Mouse (Mus musculus): ENCODE results near the gene Tpte. TPM values are rescaled to one million over a fixed set of nuclear protein-coding genes. Genes with fewer than 3 reads are reported as not detected.

The Tpte gene
- polyA plus RNA-seq (2012; rRNA removed) = 0.03 TPM in 1 of 2 replicates, not detected in the other

- no peaks in the 10 kb centered on the region for H3K27me3 ChIP-seq (ENCODE audit: control insufficient read depth, insufficient read depth, low read length)
- no peak within 1 kb of the TSS for H3K27ac ChIP-seq (ENCODE audit: insufficient read depth, low read length)
- no peaks in the 10 kb centered on the region for H3K4me1 ChIP-seq (ENCODE audit: control insufficient read depth, insufficient read depth, low read length)
- no peak for DNase-seq
- 56% methylated on average over 2 of the region's 2 CpGs for WGBS
- H3K4me3 ChIP-seq (replicated peaks; ENCODE audit: insufficient read depth, low read depth, low read length) = no peak within 1 kb of the TSS
- TF ChIP-seq POLR2A (IDR thresholded peaks at IDR 0.05; ENCODE audit: borderline replicate concordance, insufficient read depth, low read length) (no peak), CTCF (IDR thresholded peaks at IDR 0.05; ENCODE audit: borderline replicate concordance, insufficient read depth, low read depth, low read length) (no peak)
Measured at GRCm38 (mm10) chr8:22282999-22283491, at the start of gene Tpte. Tpte (plus strand) TSS chr8:22283441.

GRCm38 (mm10) chr8:22242986-22243385 lies 40.3 kb upstream of the Tpte start:
- TF ChIP-seq CTCF (IDR thresholded peaks at IDR 0.05; ENCODE audit: borderline replicate concordance, insufficient read depth, low read depth, low read length) = no peak
- TF ChIP-seq POLR2A (IDR thresholded peaks at IDR 0.05; ENCODE audit: borderline replicate concordance, insufficient read depth, low read length) = no peak
- no peaks in the 10 kb centered on the region for H3K4me1 ChIP-seq (ENCODE audit: control insufficient read depth, insufficient read depth, low read length)
- DNase-seq = no peak
- no peaks in the 10 kb centered on the region for H3K27me3 ChIP-seq (ENCODE audit: control insufficient read depth, insufficient read depth, low read length)
- H3K4me3 ChIP-seq (replicated peaks; ENCODE audit: insufficient read depth, low read depth, low read length) = no peak overlapping the region
- H3K27ac ChIP-seq (ENCODE audit: insufficient read depth, low read length) = no peak overlapping the region
- 83% methylated on average over 9 of the region's 9 CpGs for WGBS

DNA sequence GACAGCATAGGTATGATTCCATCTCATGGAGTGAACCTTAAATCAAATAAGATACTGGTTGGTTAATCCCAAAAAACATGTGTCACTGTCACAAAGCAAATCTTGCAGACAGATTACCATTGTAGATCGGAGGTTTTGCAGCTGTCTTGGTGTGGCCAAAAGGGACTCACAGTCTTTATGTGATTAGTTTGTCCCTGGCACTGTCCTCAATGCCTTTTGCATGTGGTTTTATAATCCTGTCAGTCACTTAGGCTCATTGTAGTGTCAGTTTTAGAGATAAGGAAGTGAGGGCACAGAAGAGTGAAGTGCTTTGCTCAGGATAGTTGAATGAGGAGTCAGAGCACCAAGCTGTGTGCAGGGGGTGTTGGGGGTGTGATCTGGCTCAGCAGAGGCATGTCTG lies 37.6 kb upstream of the Tpte start:
- Histone ChIP-seq H3K4me3 (replicated peaks; ENCODE audit: insufficient read depth, low read depth, low read length) (no peak overlapping the region), H3K27ac (ENCODE audit: insufficient read depth, low read length) (no peak overlapping the region), H3K27me3 (ENCODE audit: control insufficient read depth, insufficient read depth, low read length) (no peaks in the 10 kb centered on the region), H3K4me1 (ENCODE audit: control insufficient read depth, insufficient read depth, low read length) (no peaks in the 10 kb centered on the region)
- TF ChIP-seq CTCF (IDR thresholded peaks at IDR 0.05; ENCODE audit: borderline replicate concordance, insufficient read depth, low read depth, low read length) = no peak
- no peak for TF ChIP-seq POLR2A (IDR thresholded peaks at IDR 0.05; ENCODE audit: borderline replicate concordance, insufficient read depth, low read length)
- DNase-seq = no peak
- WGBS = 68% methylated on average over 1 of the region's 1 CpGs

DNA sequence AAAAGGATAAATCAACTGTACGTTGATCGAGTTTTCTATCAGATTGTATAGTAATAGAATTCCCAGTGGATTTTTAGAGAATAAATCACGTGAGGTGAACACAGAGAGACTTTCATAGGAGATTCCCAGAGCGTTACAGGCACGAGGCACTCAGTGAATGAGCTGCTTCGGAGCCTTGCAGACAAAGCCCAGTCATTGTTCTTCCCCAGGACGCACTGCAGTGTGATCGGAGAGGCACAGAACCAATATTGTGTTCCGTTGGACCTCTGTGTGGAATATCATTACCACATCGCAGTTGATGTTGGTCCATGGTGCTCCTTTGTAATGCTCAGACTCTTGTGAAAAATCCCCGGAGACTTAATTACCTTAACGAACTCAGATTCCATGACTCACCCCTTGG lies 35.3 kb upstream of the Tpte start:
- Histone ChIP-seq H3K4me3 (replicated peaks; ENCODE audit: insufficient read depth, low read depth, low read length) (no peak overlapping the region), H3K27ac (ENCODE audit: insufficient read depth, low read length) (no peak overlapping the region), H3K4me1 (ENCODE audit: control insufficient read depth, insufficient read depth, low read length) (no peaks in the 10 kb centered on the region; the same call in 1 of the 2 replicates), H3K27me3 (ENCODE audit: control insufficient read depth, insufficient read depth, low read length) (no peaks in the 10 kb centered on the region)
- TF ChIP-seq CTCF (IDR thresholded peaks at IDR 0.05; ENCODE audit: borderline replicate concordance, insufficient read depth, low read depth, low read length) = no peak
- TF ChIP-seq POLR2A (IDR thresholded peaks at IDR 0.05; ENCODE audit: borderline replicate concordance, insufficient read depth, low read length) = no peak
- peak in 1 of 2 experiments; percentile 6 for DNase-seq
- WGBS = 72% methylated on average over 12 of the region's 12 CpGs

DNA sequence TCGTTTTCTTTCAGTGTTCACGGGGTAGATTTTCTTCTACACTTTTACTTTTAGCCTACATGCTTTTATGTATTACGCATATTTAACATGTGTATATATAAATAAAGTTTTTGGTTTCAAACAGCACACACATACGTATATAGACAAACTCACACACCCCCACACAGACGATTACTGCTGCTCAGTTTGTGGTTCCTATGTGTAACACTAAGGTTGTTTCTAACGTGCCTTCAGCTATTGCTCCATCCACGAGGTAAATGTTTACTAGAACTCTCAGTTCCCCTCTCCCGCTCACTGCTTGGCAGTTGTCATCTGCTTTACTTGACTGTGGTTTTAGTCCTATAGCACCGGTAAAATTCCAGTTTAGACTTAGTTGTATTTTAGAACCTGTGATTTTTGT lies 34.2 kb upstream of the Tpte start:
- WGBS = 88% methylated on average over 9 of the region's 9 CpGs
- Histone ChIP-seq H3K27me3 (ENCODE audit: control insufficient read depth, insufficient read depth, low read length) (no peaks in the 10 kb centered on the region), H3K4me1 (ENCODE audit: control insufficient read depth, insufficient read depth, low read length) (no peaks in the 10 kb centered on the region; the same call in 1 of the 2 replicates), H3K4me3 (replicated peaks; ENCODE audit: insufficient read depth, low read depth, low read length) (no peak overlapping the region), H3K27ac (ENCODE audit: insufficient read depth, low read length) (no peak overlapping the region)
- no peak for DNase-seq
- TF ChIP-seq CTCF (IDR thresholded peaks at IDR 0.05; ENCODE audit: borderline replicate concordance, insufficient read depth, low read depth, low read length) (no peak), POLR2A (IDR thresholded peaks at IDR 0.05; ENCODE audit: borderline replicate concordance, insufficient read depth, low read length) (no peak)

DNA sequence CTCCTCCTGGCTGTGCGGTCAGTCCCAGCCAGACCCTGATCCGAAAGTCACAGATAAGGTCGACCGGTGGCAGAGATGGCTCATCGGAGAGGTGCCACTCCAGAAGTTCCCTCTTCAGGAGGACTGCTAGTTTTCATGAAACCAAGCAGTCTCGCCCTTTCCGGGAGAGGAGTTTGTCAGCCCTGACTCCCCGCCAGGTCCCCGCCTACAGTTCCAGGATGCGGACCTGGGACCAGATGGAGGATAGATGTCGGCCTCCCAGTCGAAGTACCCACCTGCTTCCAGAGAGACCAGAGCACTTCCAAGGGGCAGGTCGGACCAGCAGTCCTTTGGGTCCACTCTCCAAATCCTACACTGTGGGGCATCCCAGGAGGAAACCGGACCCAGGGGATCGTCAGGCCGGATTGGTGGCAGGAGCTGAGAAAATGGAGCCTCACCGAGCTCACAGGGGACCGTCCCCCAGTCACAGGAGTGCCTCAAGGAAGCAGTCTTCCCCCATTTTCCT lies 24.2 kb upstream of the Tpte start:
- no peaks in the 10 kb centered on the region for H3K4me1 ChIP-seq (ENCODE audit: control insufficient read depth, insufficient read depth, low read length)
- no peak overlapping the region for H3K4me3 ChIP-seq (replicated peaks; ENCODE audit: insufficient read depth, low read depth, low read length)
- H3K27me3 ChIP-seq (ENCODE audit: control insufficient read depth, insufficient read depth, low read length) = no peaks in the 10 kb centered on the region
- WGBS = 74% methylated on average over 18 of the region's 18 CpGs
- DNase-seq = no peak
- TF ChIP-seq CTCF (IDR thresholded peaks at IDR 0.05; ENCODE audit: borderline replicate concordance, insufficient read depth, low read depth, low read length) (no peak), POLR2A (IDR thresholded peaks at IDR 0.05; ENCODE audit: borderline replicate concordance, insufficient read depth, low read length) (no peak)
- no peak overlapping the region for H3K27ac ChIP-seq (ENCODE audit: insufficient read depth, low read length)

DNA sequence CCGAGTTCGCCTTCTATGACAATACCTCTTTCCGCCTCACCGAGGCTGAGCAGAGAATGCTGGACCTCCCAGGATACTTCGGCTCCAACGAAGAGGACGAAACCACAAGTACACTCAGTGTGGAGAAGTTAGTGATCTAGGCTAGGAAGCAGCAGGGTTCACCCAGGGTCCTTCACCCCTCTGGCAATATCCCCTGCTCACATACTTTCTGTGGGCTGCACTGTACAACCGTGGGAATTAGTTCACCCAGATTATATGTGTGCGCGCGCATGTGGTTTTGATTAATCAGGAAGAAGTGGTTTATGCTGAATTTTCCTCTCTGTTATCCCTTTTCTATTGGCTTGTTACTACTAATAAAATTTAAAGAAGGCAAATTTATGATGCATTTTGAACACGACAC lies 23.7 kb upstream of the Tpte start:
- Histone ChIP-seq H3K4me1 (ENCODE audit: control insufficient read depth, insufficient read depth, low read length) (no peaks in the 10 kb centered on the region), H3K27ac (ENCODE audit: insufficient read depth, low read length) (no peak overlapping the region), H3K27me3 (ENCODE audit: control insufficient read depth, insufficient read depth, low read length) (no peaks in the 10 kb centered on the region), H3K4me3 (replicated peaks; ENCODE audit: insufficient read depth, low read depth, low read length) (no peak overlapping the region)
- TF ChIP-seq CTCF (IDR thresholded peaks at IDR 0.05; ENCODE audit: borderline replicate concordance, insufficient read depth, low read depth, low read length) (no peak), POLR2A (IDR thresholded peaks at IDR 0.05; ENCODE audit: borderline replicate concordance, insufficient read depth, low read length) (no peak)
- DNase-seq = no peak
- 55% methylated on average over 12 of the region's 12 CpGs for WGBS

DNA sequence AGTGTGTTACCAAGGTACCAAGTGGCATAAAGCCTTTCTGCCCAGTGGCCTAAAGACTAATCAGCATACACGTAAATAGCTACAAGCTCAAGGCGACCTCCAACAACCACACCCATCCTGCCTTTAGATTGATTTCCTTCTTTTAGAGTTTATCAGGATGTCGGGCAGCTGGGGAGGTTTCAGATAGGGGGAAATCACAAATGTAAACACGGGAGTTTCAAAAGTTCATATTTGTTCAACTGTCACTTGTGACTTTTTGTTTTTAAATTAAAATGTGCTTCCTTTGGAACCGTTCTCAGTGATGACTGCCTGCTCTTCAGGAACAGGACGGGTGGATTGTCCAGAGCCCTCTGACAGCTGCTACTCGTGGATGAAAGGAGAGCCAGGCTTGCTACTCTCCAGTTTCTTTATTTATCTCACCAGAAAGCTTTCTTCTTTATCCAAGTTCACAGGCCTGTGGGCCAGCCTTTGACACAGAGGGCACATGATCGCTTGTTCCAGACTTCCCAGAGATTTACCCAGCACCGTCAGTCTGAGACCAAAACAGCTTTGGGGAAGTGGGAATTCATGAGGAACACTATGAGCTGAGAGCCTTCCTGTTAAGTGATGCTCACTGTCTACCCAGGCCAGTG lies 23.0 kb upstream of the Tpte start:
- Histone ChIP-seq H3K4me3 (replicated peaks; ENCODE audit: insufficient read depth, low read depth, low read length) (no peak overlapping the region), H3K27ac (ENCODE audit: insufficient read depth, low read length) (no peak overlapping the region), H3K4me1 (ENCODE audit: control insufficient read depth, insufficient read depth, low read length) (no peaks in the 10 kb centered on the region), H3K27me3 (ENCODE audit: control insufficient read depth, insufficient read depth, low read length) (no peaks in the 10 kb centered on the region)
- TF ChIP-seq POLR2A (IDR thresholded peaks at IDR 0.05; ENCODE audit: borderline replicate concordance, insufficient read depth, low read length) (no peak), CTCF (IDR thresholded peaks at IDR 0.05; ENCODE audit: borderline replicate concordance, insufficient read depth, low read depth, low read length) (no peak)
- no peak for DNase-seq
- 57% methylated on average over 9 of the region's 9 CpGs for WGBS
